Mouse (Mus musculus): ENCODE results near the gene Gm20683.

Gene Gm20683

GRCm38 (mm10) chr17:25841117-25841880, at the start of gene Gm20683:
Gene Gm20683 (minus strand): TSS chr17:25841763.
- no peak for DNase-seq (ENCODE audit: low spot score in 2 of 2)

DNA sequence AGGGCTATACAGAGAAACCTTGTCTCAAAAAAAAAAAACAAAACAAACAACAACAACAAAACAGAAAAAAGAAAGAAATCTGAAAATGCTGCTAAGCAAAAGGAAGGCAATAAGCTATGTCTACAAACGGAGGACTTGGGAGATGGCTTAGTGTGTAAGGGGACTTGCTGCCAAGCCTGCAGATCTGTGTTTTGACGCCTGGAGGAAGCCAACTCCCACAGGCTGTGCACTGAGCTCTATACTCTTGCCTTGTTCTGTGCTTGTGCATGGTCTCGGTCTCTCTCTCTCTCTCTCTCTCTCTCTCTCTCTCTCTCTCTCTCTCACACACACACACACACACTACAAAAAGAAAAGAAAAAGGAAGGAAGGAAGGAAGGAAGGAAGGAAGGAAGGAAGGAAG, 47.3 kb upstream of the Gm20683 start:
- no peak for DNase-seq (ENCODE audit: low spot score in 2 of 2)

DNA sequence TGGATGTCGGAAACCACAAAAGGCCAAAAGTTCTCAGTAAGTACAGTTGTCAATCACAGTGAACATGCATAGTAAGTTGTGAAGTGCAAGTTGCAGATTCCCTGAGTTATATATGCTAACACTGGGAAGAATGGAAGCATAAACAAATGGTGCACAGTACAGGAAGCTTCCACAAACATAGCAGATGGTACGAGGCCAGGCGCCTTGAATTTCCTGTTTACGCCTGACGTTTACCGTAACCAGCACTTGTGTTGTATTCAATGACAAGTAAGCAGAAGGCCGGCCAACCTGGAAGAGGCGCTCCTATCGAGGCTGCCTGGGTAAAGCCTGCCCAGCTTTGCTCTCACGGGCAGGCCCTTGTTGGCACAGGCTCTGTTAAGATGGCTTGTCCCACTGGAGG, 45.9 kb upstream of the Gm20683 start:
- no peak for DNase-seq (ENCODE audit: low spot score in 2 of 2)

GRCm38 (mm10) chr17:25886806-25887205, 45.2 kb upstream of the Gm20683 start:
- DNase-seq (ENCODE audit: low spot score in 2 of 2), result no peak

DNA sequence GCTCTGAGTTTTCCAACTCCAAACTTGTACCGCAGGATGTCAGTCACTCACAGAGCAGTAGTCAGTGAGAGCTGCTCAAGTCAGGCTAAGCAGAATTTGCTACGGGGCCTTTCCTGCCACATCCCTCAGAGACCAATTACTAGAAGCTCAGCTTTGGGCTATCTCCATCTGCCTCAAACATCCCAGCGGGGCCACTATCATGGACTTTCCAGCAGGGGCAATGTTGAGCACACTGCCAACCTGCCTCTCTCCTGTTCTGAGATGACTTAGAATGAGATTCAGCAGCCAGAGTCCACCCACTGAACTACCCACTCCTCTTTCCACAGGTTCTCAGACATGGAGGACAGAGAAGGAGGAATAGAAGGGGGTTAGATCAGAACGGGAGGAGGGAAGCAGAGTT, 44.1 kb upstream of the Gm20683 start:
- no peak for DNase-seq (ENCODE audit: low spot score in 2 of 2)

GRCm38 (mm10) chr17:25883824-25884223, 42.3 kb upstream of the Gm20683 start:
- no peak for DNase-seq (ENCODE audit: low spot score in 2 of 2)

DNA sequence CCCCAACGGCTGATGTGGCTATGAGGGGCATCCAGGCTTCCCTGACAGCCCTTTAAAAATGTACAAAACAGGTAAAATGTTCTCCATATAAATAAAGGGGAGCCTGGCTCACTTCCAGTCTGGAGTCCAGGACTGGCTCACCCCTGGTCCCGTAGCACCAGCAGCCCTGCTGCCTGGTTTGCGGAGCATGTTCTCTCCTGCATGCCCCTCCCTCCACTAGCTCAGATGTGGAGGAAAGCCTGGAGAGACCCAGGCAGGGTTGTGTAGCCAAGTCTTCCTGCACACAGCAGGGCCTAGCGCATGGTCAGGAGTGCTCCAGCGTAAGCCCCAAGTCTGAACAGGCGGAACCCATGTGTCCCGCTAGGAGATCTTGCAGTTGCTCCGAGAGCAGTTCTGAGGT, 41.7 kb upstream of the Gm20683 start:
- no peak for DNase-seq (ENCODE audit: low spot score in 2 of 2)

- no peak for DNase-seq (ENCODE audit: low spot score in 2 of 2)
Measured at GRCm38 (mm10) chr17:25882306-25882705, 40.7 kb upstream of the Gm20683 start.

- DNase-seq (ENCODE audit: low spot score in 2 of 2), result no peak
Measured at GRCm38 (mm10) chr17:25881691-25882090, 40.1 kb upstream of the Gm20683 start.

- no peak for DNase-seq (ENCODE audit: low spot score in 2 of 2)
Measured at GRCm38 (mm10) chr17:25880913-25881641, 39.5 kb upstream of the Gm20683 start.

DNA sequence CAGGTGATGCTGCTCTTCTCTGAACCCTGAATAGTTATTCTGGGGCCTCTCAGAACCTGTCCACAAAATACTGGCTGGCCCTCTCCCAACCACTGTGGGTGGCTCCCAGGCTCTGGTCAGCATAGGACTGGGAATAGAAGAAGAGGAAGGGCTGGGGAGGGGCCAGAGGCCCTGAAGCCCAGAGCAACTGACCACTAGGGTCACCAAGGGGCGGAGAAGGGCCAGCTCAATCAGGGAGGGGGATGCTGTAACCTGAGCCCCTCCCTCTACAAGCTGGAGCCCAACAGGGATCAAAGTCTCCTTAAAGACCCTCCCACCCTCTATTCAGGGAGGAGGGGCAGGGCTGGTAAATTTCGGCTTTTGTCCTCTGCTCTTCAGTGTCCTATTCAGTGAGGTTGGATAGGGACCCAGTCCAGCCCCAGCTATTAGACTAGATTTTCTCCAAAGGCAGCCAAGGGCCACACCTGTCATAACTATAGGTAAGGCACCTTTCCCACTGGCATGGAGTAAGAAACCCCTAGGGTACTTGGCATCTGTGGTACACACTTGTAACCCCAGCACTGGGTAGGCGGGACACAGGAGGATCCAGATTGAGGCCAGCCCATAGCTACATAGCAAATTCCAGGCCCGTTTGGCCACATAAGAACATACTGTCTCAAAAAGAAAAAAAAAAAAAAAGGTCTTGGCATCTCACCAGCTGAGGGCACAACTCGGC, 38.8 kb upstream of the Gm20683 start, which contains the start of gene Wfikkn1:
TSS of gene Wfikkn1 (minus strand) at position 663 of the 715 bp plus-strand sequence.
- DNase-seq (ENCODE audit: low spot score in 2 of 2), result no peak

DNA sequence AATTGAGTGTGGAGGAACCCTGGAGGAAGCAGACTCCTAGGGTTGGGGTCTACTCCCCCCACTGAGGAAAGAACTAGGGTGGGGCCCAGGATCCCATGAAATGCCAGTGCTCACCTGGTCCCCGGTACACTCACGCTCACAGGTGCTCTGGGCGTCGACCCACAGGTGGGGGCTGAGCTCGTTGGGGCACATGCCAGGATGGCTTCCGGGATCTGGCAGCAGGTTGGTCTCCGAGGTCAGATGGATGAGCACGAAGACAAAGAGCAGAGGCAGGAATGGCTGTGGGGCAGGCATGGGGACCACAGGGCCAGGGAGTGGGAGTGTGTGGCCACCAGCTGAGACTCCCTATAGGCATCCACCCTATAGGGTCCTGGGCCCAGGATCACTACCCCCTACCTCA, 38.2 kb upstream of the Gm20683 start:
- no peak for DNase-seq (ENCODE audit: low spot score in 2 of 2)

- DNase-seq (ENCODE audit: low spot score in 2 of 2), result no peak
Measured at GRCm38 (mm10) chr17:25879261-25879660, 37.7 kb upstream of the Gm20683 start.

DNA sequence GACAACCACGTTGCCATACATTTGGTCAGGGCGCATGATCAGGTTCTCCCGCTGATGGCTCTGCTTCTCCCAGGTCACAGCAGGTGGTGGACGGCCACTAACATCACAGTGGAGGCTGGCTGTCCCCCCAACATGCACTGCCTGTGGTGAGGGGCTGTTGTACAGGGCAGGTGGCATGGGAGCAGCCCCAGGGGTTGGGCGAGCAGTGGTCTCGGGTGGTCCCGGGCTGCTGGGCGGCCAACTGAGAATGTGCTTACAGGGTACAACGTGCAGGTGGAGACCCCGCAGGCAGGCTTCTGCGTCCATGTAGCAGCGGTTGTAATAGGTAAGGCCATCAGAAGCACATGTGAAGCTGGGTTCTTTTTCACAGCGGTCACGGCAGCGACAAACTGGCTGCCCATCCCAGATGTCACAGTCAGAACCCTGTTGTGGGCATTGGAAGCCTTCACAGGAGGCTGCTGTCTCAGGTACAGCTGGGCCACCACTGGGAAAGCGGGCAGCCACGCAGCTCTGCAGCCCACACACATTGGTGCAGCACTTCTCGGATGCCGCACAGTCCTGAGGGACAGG, 37.1 kb upstream of the Gm20683 start:
- no peak for DNase-seq (ENCODE audit: low spot score in 2 of 2)

GRCm38 (mm10) chr17:25877741-25878610, 36.4 kb upstream of the Gm20683 start:
- DNase-seq (ENCODE audit: low spot score in 2 of 2), result no peak

GRCm38 (mm10) chr17:25877025-25877424, 35.5 kb upstream of the Gm20683 start:
- DNase-seq (ENCODE audit: low spot score in 2 of 2), result no peak

GRCm38 (mm10) chr17:25876347-25876915, 34.9 kb upstream of the Gm20683 start:
- DNase-seq (ENCODE audit: low spot score in 2 of 2), result no peak

- peak; percentile 84 to 88 for DNase-seq (ENCODE audit: low spot score in 2 of 2)
Measured at GRCm38 (mm10) chr17:25875171-25876136, 33.9 kb upstream of the Gm20683 start.

- DNase-seq (ENCODE audit: low spot score in 2 of 2), result peak; percentile 93 to 100
Measured at GRCm38 (mm10) chr17:25874721-25875170, 33.2 kb upstream of the Gm20683 start, which contains the start of gene Mettl26. Gene Mettl26 (plus strand): TSS chr17:25875074.
